Mouse (Mus musculus): Measurements from ENCODE around the gene Emc4. TPM values are rescaled to one million over a fixed set of nuclear protein-coding genes. Genes with fewer than 3 reads are reported as not detected.

Gene Emc4
- total and polyA plus RNA-seq, 3 experiments: 171 to 201 TPM; not detected in 1

GRCm38 (mm10) chr2:112381219-112381618 is 13.4 kb upstream of the Emc4 start:
- H3K36me3 ChIP-seq (ENCODE audit: control insufficient read depth in 1 of 2, insufficient read depth in 2 of 2, low read length in 2 of 2): peaks cover 2 to 27% of the 10 kb centered on the region in 2 experiments
- no peaks in the 10 kb centered on the region for H3K9me3 ChIP-seq (replicated peaks; ENCODE audit: insufficient read depth, low read length)
- H3K4me3 ChIP-seq (ENCODE audit: control insufficient read depth in 1 of 2, insufficient read depth in 1 of 2, low read depth in 2 of 2, low read length in 2 of 2): no peak overlapping the region
- H3K4me1 ChIP-seq (ENCODE audit: control insufficient read depth in 1 of 2, insufficient read depth in 2 of 2, low read length in 2 of 2): peaks cover 3 to 6% of the 10 kb centered on the region in 2 experiments; a peak in 3 of 4 replicates
- no peak for TF ChIP-seq BHLHE40 (IDR thresholded peaks at IDR 0.05; ENCODE audit: borderline replicate concordance, low read depth, low read length)
- TF ChIP-seq SIN3A (IDR thresholded peaks at IDR 0.05; ENCODE audit: low read length): no peak
- no peak for TF ChIP-seq ZMIZ1 (IDR thresholded peaks at IDR 0.05; ENCODE audit: low read depth, low read length)
- no peak for TF ChIP-seq UBTF (IDR thresholded peaks at IDR 0.05; ENCODE audit: borderline replicate concordance, insufficient read depth, low read depth, low read length)
- TF ChIP-seq TAL1 (IDR thresholded peaks at IDR 0.05; ENCODE audit: low read length): no peak
- TF ChIP-seq JUND (IDR thresholded peaks at IDR 0.05; ENCODE audit: low read depth, low read length): no peak
- TF ChIP-seq CTCF (IDR thresholded peaks at IDR 0.05 in 2 of 3, conservative IDR thresholded peaks at IDR 0.05 in 1 of 3; ENCODE audit: control insufficient read depth in 1 of 3, insufficient read depth in 1 of 3, low read depth in 2 of 3, low read length in 3 of 3, poor library complexity in 1 of 3, severe bottlenecking in 1 of 3): no peak
- no peak for TF ChIP-seq MEF2A (IDR thresholded peaks at IDR 0.05; ENCODE audit: extremely low read depth, insufficient replicate concordance, low read depth, low read length, poor library complexity, severe bottlenecking)
- TF ChIP-seq POLR2A (IDR thresholded peaks at IDR 0.05; ENCODE audit: control insufficient read depth in 1 of 2, insufficient read depth in 1 of 2, low read depth in 1 of 2, low read length in 2 of 2, poor library complexity in 1 of 2): no peak
- TF ChIP-seq HCFC1 (IDR thresholded peaks at IDR 0.05; ENCODE audit: low read depth, low read length): no peak
- TF ChIP-seq NRF1 (IDR thresholded peaks at IDR 0.05; ENCODE audit: insufficient read depth, low read depth, low read length, poor library complexity, severe bottlenecking): no peak
- no peak for TF ChIP-seq CHD2 (IDR thresholded peaks at IDR 0.05; ENCODE audit: low read length)
- TF ChIP-seq EP300 (IDR thresholded peaks at IDR 0.05; ENCODE audit: low read depth in 1 of 2, low read length in 2 of 2): no peak
- TF ChIP-seq SMC3 (IDR thresholded peaks at IDR 0.05; ENCODE audit: low read depth, low read length): no peak
- TF ChIP-seq USF1 (IDR thresholded peaks at IDR 0.05; ENCODE audit: low read depth, low read length): no peak
- no peak for TF ChIP-seq RCOR1 (IDR thresholded peaks at IDR 0.05; ENCODE audit: low read depth, low read length)
- TF ChIP-seq E2F4 (IDR thresholded peaks at IDR 0.05; ENCODE audit: borderline replicate concordance, low read depth, low read length): no peak
- no peak overlapping the region for H3K27ac ChIP-seq (ENCODE audit: control insufficient read depth, low read depth, low read length)
- no peak overlapping the region for H3K9ac ChIP-seq (ENCODE audit: control insufficient read depth, low read depth, low read length, poor library complexity, severe bottlenecking)
- DNase-seq (ENCODE audit: low read depth, low spot score): no peak
- peaks cover 49% of the 10 kb centered on the region for H3K79me2 ChIP-seq (ENCODE audit: control insufficient read depth, insufficient read depth, low read length, poor library complexity)
- no peaks in the 10 kb centered on the region for H3K27me3 ChIP-seq (ENCODE audit: control insufficient read depth in 1 of 2, insufficient read depth in 2 of 2, low read length in 2 of 2)

- TF ChIP-seq ZC3H11A (IDR thresholded peaks at IDR 0.05; ENCODE audit: low read depth, low read length): no peak
- TF ChIP-seq EP300 (IDR thresholded peaks at IDR 0.05; ENCODE audit: low read depth in 1 of 2, low read length in 2 of 2): no peak; a peak in 1 of 4 replicates
- no peak for TF ChIP-seq MEF2A (IDR thresholded peaks at IDR 0.05; ENCODE audit: extremely low read depth, insufficient replicate concordance, low read depth, low read length, poor library complexity, severe bottlenecking)
- no peak for TF ChIP-seq POLR2AphosphoS2 (IDR thresholded peaks at IDR 0.05; ENCODE audit: low read length)
- TF ChIP-seq TCF12 (IDR thresholded peaks at IDR 0.05; ENCODE audit: low read depth, low read length): no peak
- TF ChIP-seq MAX (IDR thresholded peaks at IDR 0.05; ENCODE audit: low read length): no peak
- no peak for TF ChIP-seq MYB (IDR thresholded peaks at IDR 0.05; ENCODE audit: low read depth, low read length)
- TF ChIP-seq RCOR1 (IDR thresholded peaks at IDR 0.05; ENCODE audit: low read depth, low read length): no peak
- no peak for TF ChIP-seq JUND (IDR thresholded peaks at IDR 0.05; ENCODE audit: low read depth, low read length)
- no peak for TF ChIP-seq NRF1 (IDR thresholded peaks at IDR 0.05; ENCODE audit: insufficient read depth, low read depth, low read length, poor library complexity, severe bottlenecking)
- peaks cover 0 to 24% of the 10 kb centered on the region in 2 experiments; a peak in 3 of 4 replicates for H3K36me3 ChIP-seq (ENCODE audit: control insufficient read depth in 1 of 2, insufficient read depth in 2 of 2, low read length in 2 of 2)
- H3K79me2 ChIP-seq (ENCODE audit: control insufficient read depth, insufficient read depth, low read length, poor library complexity): peaks cover 45% of the 10 kb centered on the region
- no peaks in the 10 kb centered on the region for H3K9me3 ChIP-seq (replicated peaks; ENCODE audit: insufficient read depth, low read length)
- peak overlapping the region; percentile 26 for H3K27ac ChIP-seq (ENCODE audit: control insufficient read depth, low read depth, low read length)
- peak overlapping the region; percentile 97 for H3K9ac ChIP-seq (ENCODE audit: control insufficient read depth, low read depth, low read length, poor library complexity, severe bottlenecking)
- peak; percentile 61 for DNase-seq (ENCODE audit: low read depth, low spot score)
- peak overlapping the region; percentile 90 to 93 for H3K4me3 ChIP-seq (ENCODE audit: control insufficient read depth in 1 of 2, insufficient read depth in 1 of 2, low read depth in 2 of 2, low read length in 2 of 2)
- no peaks in the 10 kb centered on the region for H3K27me3 ChIP-seq (ENCODE audit: control insufficient read depth in 1 of 2, insufficient read depth in 2 of 2, low read length in 2 of 2)
- peaks cover 0 to 6% of the 10 kb centered on the region in 2 experiments; a peak in 3 of 4 replicates for H3K4me1 ChIP-seq (ENCODE audit: control insufficient read depth in 1 of 2, insufficient read depth in 2 of 2, low read length in 2 of 2)
These were observed 12.3 kb upstream of the Emc4 start for GRCm38 (mm10) chr2:112380131-112380530.
